In genomic region chr2:68592765-68593164, GRCm38 (mm10) we compare ENCODE assay signal across 28 mouse cellular contexts. TPM values are rescaled to one million over a fixed set of nuclear protein-coding genes. Genes with fewer than 3 reads are reported as not detected.
"Had no signal": no experiment of that assay in that cellular context is flagged by ENCODE, and none has a peak within 500 bp of the region (broad histone marks: within the 10 kb centered on the region; RNA-seq: fewer than 3 reads in every experiment).

No protein-coding gene starts in this region.

- H3K4me2 ChIP-seq: liver, embryonic 11.5 days; liver, embryonic 13.5 days; liver, embryonic 15.5 days; midbrain, embryonic 12.5 days; neural tube, embryonic 13.5 days; neural tube, embryonic 15.5 days had no signal

- H3K36me3 ChIP-seq: liver, embryonic 13.5 days; liver, embryonic 15.5 days; midbrain, embryonic 10.5 days; midbrain, embryonic 12.5 days; neural tube, embryonic 13.5 days; neural tube, embryonic 15.5 days had no signal

- H3K27me3 ChIP-seq: liver, embryonic 13.5 days; liver, embryonic 15.5 days; megakaryocyte, embryonic 14.5 days; midbrain, embryonic 12.5 days; neural tube, embryonic 13.5 days; neural tube, embryonic 15.5 days had no signal

- H3K4me3 ChIP-seq: liver, embryonic 13.5 days; liver, embryonic 15.5 days; megakaryocyte, embryonic 14.5 days; midbrain, embryonic 10.5 days; midbrain, embryonic 12.5 days; myocyte; neural tube, embryonic 13.5 days; neural tube, embryonic 15.5 days had no signal

- H3K4me1 ChIP-seq: liver, embryonic 13.5 days; liver, embryonic 15.5 days; megakaryocyte, embryonic 14.5 days; midbrain, embryonic 10.5 days; midbrain, embryonic 12.5 days; neural tube, embryonic 13.5 days; neural tube, embryonic 15.5 days had no signal

- H3K9ac ChIP-seq: liver, embryonic 13.5 days; liver, embryonic 15.5 days; liver, postnatal 0 days; midbrain, embryonic 12.5 days; neural tube, embryonic 13.5 days; neural tube, embryonic 15.5 days had no signal

- H3K27ac ChIP-seq: liver, embryonic 13.5 days; liver, embryonic 15.5 days; macrophage; midbrain, embryonic 10.5 days; midbrain, embryonic 12.5 days; neural tube, embryonic 13.5 days; neural tube, embryonic 15.5 days had no signal

- DNase-seq: liver, embryonic 13.5 days; liver, postnatal 0 days; lung, adult 2 months; lung, postnatal 36 days; midbrain, embryonic 14.5 days; retina, postnatal 1 day; right cerebral cortex, adult 18-20 months; right cerebral cortex, postnatal 25 days; right cerebral cortex, postnatal 4 days; spleen, adult 18-20 months; thymus, adult 2 months; thymus, postnatal 25 days; thymus, postnatal 4 days had no signal

- ATAC-seq: liver, postnatal 0 days; midbrain, embryonic 16.5 days had no signal

- H3K9me3 ChIP-seq: liver, embryonic 13.5 days; liver, embryonic 15.5 days; megakaryocyte, embryonic 14.5 days; midbrain, embryonic 10.5 days; midbrain, embryonic 12.5 days; neural tube, embryonic 13.5 days; neural tube, embryonic 15.5 days had no signal

RNA-seq across cellular contexts. Expression of gene 4933409G03Rik, which starts 10.6 kb away (rescaled TPM):
- polyA plus RNA-seq: liver, embryonic 11.5 days; liver, embryonic 13.5 days; liver, embryonic 15.5 days; liver, postnatal 0 days; lung, adult 2 months; macrophage; midbrain, embryonic 10.5 days; midbrain, embryonic 12.5 days; midbrain, embryonic 14.5 days; midbrain, embryonic 16.5 days; myocyte; neural tube, embryonic 11.5 days; neural tube, embryonic 13.5 days; neural tube, embryonic 15.5 days; small intestine, adult 2 months; stomach, embryonic 14.5 days; stomach, embryonic 16.5 days; thymus, adult 2 months; urinary bladder, adult 2 months had no signal
